Mouse (Mus musculus) erythroblast, adult 5-6 weeks (primary cell): ENCODE results near the gene Tas2r123. TPM values are rescaled to one million over a fixed set of nuclear protein-coding genes. Genes with fewer than 3 reads are reported as not detected.

Experiments used
- ATAC-seq: replicated peaks from 2 replicates; pipeline ENCODE4 v1.8.0; 2016; ENCODE audit warnings: moderate number of reproducible peaks, mild to moderate bottlenecking, moderate TSS enrichment, inconsistent platforms; ENCODE audit not compliant: poor library complexity, low FRiP score, severe bottlenecking
- total RNA-seq, 2 experiments: library from RNA; stranded (forward) in 1 of 2; stranded (reverse) in 1 of 2; fragments of 150-400 nt in 1 of 2; fragments of 200-764, 138-1000 nt in 1 of 2; gene quantifications; 2 replicates each; pipeline versions ENCODE4 v1.2.3 to v1.2.4; 2015 to 2017; ENCODE audit warnings: low replicate concordance in 2 of 2

The Tas2r123 gene
- total RNA-seq (2015; ENCODE audit: low replicate concordance): not detected in 2 replicates
- total RNA-seq (2017; ENCODE audit: low replicate concordance): not detected in 2 replicates

DNA sequence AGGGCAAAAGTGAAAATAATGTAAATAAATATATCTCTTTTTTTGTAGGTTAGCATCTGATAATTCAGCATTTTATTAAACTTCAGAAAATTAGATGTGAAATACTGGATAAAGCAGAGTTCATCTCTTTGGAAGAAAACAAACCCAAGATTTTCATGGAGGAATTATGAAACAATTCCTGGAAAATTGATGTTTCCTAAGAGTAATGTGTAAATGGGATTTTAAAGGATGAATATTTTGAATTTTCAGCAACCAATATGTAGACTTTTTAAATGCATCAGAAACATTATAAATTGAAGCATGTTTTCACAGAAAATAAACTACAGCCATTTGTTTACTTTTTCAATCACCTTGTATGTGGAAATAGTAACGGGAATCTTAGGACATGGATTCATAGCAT lies at the start of gene Tas2r123:
Gene Tas2r123 (plus strand): TSS at position 301 of the 400 bp plus-strand sequence.
- ATAC-seq: no peak

DNA sequence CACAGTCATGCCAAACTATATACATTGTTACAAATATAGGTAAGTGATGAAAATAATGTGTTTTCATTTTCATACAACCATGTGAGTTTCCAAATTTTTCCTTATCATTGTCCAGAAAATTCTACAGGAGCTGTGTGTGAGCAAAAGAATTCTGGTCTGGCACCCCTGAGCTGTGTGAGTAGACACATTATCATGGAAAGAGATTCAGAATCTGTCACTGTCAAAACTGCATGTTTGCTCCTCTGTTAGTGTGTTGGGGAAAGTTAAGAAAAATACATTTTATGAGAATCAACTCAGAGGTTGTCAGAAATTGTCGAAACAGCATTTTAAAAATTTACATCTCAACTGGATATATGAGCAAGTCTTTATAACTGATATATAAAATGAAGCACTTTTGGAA lies 44.4 kb upstream of the Tas2r123 start, which contains the start of gene Tas2r117:
Gene Tas2r117 (plus strand): TSS at position 301 of the 400 bp plus-strand sequence.
- ATAC-seq: no peak

DNA sequence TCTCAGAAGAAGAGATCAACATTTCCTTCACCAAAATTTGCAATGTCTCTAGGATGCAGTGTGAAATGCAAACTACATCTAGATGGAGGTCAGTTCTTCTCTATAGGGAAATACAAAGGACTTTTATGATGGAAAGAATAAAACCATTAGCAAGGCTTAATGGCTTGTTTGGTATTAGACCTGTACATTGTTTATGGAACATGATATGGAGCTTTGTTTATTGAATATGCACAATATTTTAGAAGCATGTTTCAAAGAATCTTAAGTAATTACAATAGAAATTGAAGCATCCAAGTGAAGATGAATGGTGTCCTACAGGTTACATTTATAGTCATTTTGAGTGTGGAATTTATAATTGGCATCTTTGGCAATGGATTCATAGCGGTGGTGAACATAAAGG lies 8.2 kb downstream of the Tas2r123 start, which contains the start of gene Tas2r116:
Gene Tas2r116 (plus strand): TSS at position 301 of the 400 bp plus-strand sequence.
- ATAC-seq: no peak

- ATAC-seq: no peak
These were observed 20.8 kb downstream of the Tas2r123 start, which contains the start of gene Tas2r110 for GRCm38 (mm10) chr6:132867708-132868107. Gene Tas2r110, plus strand, starts transcription at chr6:132868008.

DNA sequence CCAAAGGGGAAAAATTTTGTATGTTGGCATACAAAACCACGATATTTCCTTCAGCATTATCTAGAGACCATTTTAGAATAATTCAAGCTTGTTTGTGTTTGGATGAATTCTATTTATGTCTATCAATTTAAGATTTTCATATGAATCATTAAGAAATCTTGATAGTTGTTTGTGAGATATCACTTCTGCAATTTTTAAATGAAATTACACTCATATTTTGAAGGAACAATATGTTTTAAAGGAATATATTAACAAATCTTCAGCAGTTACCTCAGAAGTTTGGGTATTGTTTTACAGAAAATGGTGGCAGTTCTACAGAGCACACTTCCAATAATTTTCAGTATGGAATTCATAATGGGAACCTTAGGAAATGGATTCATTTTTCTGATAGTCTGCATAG lies 45.8 kb downstream of the Tas2r123 start, which contains the start of gene Tas2r113:
Gene Tas2r113 (plus strand): TSS at position 301 of the 400 bp plus-strand sequence.
- no peak for ATAC-seq

Other genes with a start within 250 kb of the Tas2r123 start
- gene A630073D07Rik, start 195.6 kb upstream of the Tas2r123 start, total RNA-seq (2015; ENCODE audit: low replicate concordance): not detected in 2 replicates
- not detected in 2 replicates for gene A630073D07Rik, start 195.6 kb upstream of the Tas2r123 start, total RNA-seq (2017; ENCODE audit: low replicate concordance)
- not detected in 2 replicates for gene Tas2r120, start 190.2 kb upstream of the Tas2r123 start, total RNA-seq (2015; ENCODE audit: low replicate concordance)
- not detected in 2 replicates for gene Tas2r120, start 190.2 kb upstream of the Tas2r123 start, total RNA-seq (2017; ENCODE audit: low replicate concordance)
- not detected in 2 replicates for gene Tas2r121, start 146.1 kb upstream of the Tas2r123 start, total RNA-seq (2015; ENCODE audit: low replicate concordance)
- gene Tas2r121, start 146.1 kb upstream of the Tas2r123 start, total RNA-seq (2017; ENCODE audit: low replicate concordance): not detected in 2 replicates
- gene Tas2r122, start 135.2 kb upstream of the Tas2r123 start, total RNA-seq (2015; ENCODE audit: low replicate concordance): not detected in 2 replicates
- gene Tas2r122, start 135.2 kb upstream of the Tas2r123 start, total RNA-seq (2017; ENCODE audit: low replicate concordance): not detected in 2 replicates
- not detected in 2 replicates for gene Tas2r115, start 109.1 kb upstream of the Tas2r123 start, total RNA-seq (2015; ENCODE audit: low replicate concordance)
- not detected in 2 replicates for gene Tas2r115, start 109.1 kb upstream of the Tas2r123 start, total RNA-seq (2017; ENCODE audit: low replicate concordance)
- not detected in 2 replicates for gene Tas2r124, start 92.4 kb upstream of the Tas2r123 start, total RNA-seq (2015; ENCODE audit: low replicate concordance)
- not detected in 2 replicates for gene Tas2r124, start 92.4 kb upstream of the Tas2r123 start, total RNA-seq (2017; ENCODE audit: low replicate concordance)
- not detected in 2 replicates for gene Tas2r102, start 85.0 kb upstream of the Tas2r123 start, total RNA-seq (2015; ENCODE audit: low replicate concordance)
- not detected in 2 replicates for gene Tas2r102, start 85.0 kb upstream of the Tas2r123 start, total RNA-seq (2017; ENCODE audit: low replicate concordance)
- gene Tas2r136, start 69.0 kb upstream of the Tas2r123 start, total RNA-seq (2015; ENCODE audit: low replicate concordance): not detected in 2 replicates
- gene Tas2r136, start 69.0 kb upstream of the Tas2r123 start, total RNA-seq (2017; ENCODE audit: low replicate concordance): not detected in 2 replicates
- not detected in 2 replicates for gene Tas2r117, start 44.3 kb upstream of the Tas2r123 start, total RNA-seq (2015; ENCODE audit: low replicate concordance)
- not detected in 2 replicates for gene Tas2r117, start 44.3 kb upstream of the Tas2r123 start, total RNA-seq (2017; ENCODE audit: low replicate concordance)
- not detected in 2 replicates for gene Tas2r116, start 8.3 kb downstream of the Tas2r123 start, total RNA-seq (2015; ENCODE audit: low replicate concordance)
- not detected in 2 replicates for gene Tas2r116, start 8.3 kb downstream of the Tas2r123 start, total RNA-seq (2017; ENCODE audit: low replicate concordance)
- not detected in 2 replicates for gene Tas2r110, start 20.9 kb downstream of the Tas2r123 start, total RNA-seq (2015; ENCODE audit: low replicate concordance)
- not detected in 2 replicates for gene Tas2r110, start 20.9 kb downstream of the Tas2r123 start, total RNA-seq (2017; ENCODE audit: low replicate concordance)
- gene Tas2r113, start 45.9 kb downstream of the Tas2r123 start, total RNA-seq (2015; ENCODE audit: low replicate concordance): not detected in 2 replicates
- not detected in 2 replicates for gene Tas2r113, start 45.9 kb downstream of the Tas2r123 start, total RNA-seq (2017; ENCODE audit: low replicate concordance)
- gene Tas2r125, start 62.5 kb downstream of the Tas2r123 start, total RNA-seq (2015; ENCODE audit: low replicate concordance): not detected in 2 replicates
- not detected in 2 replicates for gene Tas2r125, start 62.5 kb downstream of the Tas2r123 start, total RNA-seq (2017; ENCODE audit: low replicate concordance)
- not detected in 2 replicates for gene Tas2r129, start 104.0 kb downstream of the Tas2r123 start, total RNA-seq (2015; ENCODE audit: low replicate concordance)
- gene Tas2r129, start 104.0 kb downstream of the Tas2r123 start, total RNA-seq (2017; ENCODE audit: low replicate concordance): not detected in 2 replicates
- not detected in 2 replicates for gene Tas2r131, start 110.8 kb downstream of the Tas2r123 start, total RNA-seq (2015; ENCODE audit: low replicate concordance)
- not detected in 2 replicates for gene Tas2r131, start 110.8 kb downstream of the Tas2r123 start, total RNA-seq (2017; ENCODE audit: low replicate concordance)
- not detected in 2 replicates for gene Tas2r109, start 133.8 kb downstream of the Tas2r123 start, total RNA-seq (2015; ENCODE audit: low replicate concordance)
- gene Tas2r109, start 133.8 kb downstream of the Tas2r123 start, total RNA-seq (2017; ENCODE audit: low replicate concordance): not detected in 2 replicates
- not detected in 2 replicates for gene Tas2r103, start 190.0 kb downstream of the Tas2r123 start, total RNA-seq (2015; ENCODE audit: low replicate concordance)
- not detected in 2 replicates for gene Tas2r103, start 190.0 kb downstream of the Tas2r123 start, total RNA-seq (2017; ENCODE audit: low replicate concordance)
- not detected in 2 replicates for gene Tas2r140, start 208.7 kb downstream of the Tas2r123 start, total RNA-seq (2015; ENCODE audit: low replicate concordance)
- not detected in 2 replicates for gene Tas2r140, start 208.7 kb downstream of the Tas2r123 start, total RNA-seq (2017; ENCODE audit: low replicate concordance)